Mouse (Mus musculus) fat pad, adult 2 months (tissue): Measurements from ENCODE around the gene Rasa2.
"Not testable (repeated sequence)": the region's sequence is repeated elsewhere in the genome, so short reads cannot be mapped to it uniquely, and the experiment has no call there.

Experiments used
- DNase-seq: peaks from one replicate; pipeline ENCODE4 v3.0.0-alpha.2; 2011; ENCODE audit warnings: low read depth, low spot score; ENCODE audit errors: extremely low read depth

Rasa2 gene

GRCm38 (mm10) chr9:96589346-96589745 is 42.1 kb downstream of the Rasa2 start:
- DNase-seq: no peak

- no peak for DNase-seq
These were observed 47.9 kb downstream of the Rasa2 start for GRCm38 (mm10) chr9:96583496-96583895.

GRCm38 (mm10) chr9:96583076-96583475 is 48.3 kb downstream of the Rasa2 start:
- DNase-seq: no peak

- no peak for DNase-seq
These were observed 53.2 kb downstream of the Rasa2 start for GRCm38 (mm10) chr9:96578190-96578589.

GRCm38 (mm10) chr9:96577674-96578073 is 53.7 kb downstream of the Rasa2 start:
- no peak for DNase-seq

GRCm38 (mm10) chr9:96573252-96573651 is 58.2 kb downstream of the Rasa2 start:
- DNase-seq: no peak

- DNase-seq: no peak
These were observed 58.7 kb downstream of the Rasa2 start for GRCm38 (mm10) chr9:96572754-96573153.

- no peak for DNase-seq
These were observed 64.9 kb downstream of the Rasa2 start for GRCm38 (mm10) chr9:96566470-96566996.

GRCm38 (mm10) chr9:96563501-96563900 is 67.9 kb downstream of the Rasa2 start:
- no peak for DNase-seq

- no peak for DNase-seq
These were observed 72.3 kb downstream of the Rasa2 start for GRCm38 (mm10) chr9:96559148-96559547.

GRCm38 (mm10) chr9:96558594-96558993 is 72.8 kb downstream of the Rasa2 start:
- DNase-seq: no peak

GRCm38 (mm10) chr9:96554095-96554494 is 77.3 kb downstream of the Rasa2 start:
- no peak for DNase-seq

- DNase-seq: no peak
These were observed 86.0 kb downstream of the Rasa2 start for GRCm38 (mm10) chr9:96545410-96545809.

GRCm38 (mm10) chr9:96543643-96544640 is 87.5 kb downstream of the Rasa2 start:
- DNase-seq: no peak

- no peak for DNase-seq
These were observed 92.5 kb downstream of the Rasa2 start for GRCm38 (mm10) chr9:96538916-96539315.

- no peak for DNase-seq
These were observed 93.8 kb downstream of the Rasa2 start for GRCm38 (mm10) chr9:96537615-96537919.

GRCm38 (mm10) chr9:96536895-96537614 is 94.4 kb downstream of the Rasa2 start:
- no peak for DNase-seq

GRCm38 (mm10) chr9:96536093-96536492 is 95.3 kb downstream of the Rasa2 start:
- DNase-seq: not testable (repeated sequence)

GRCm38 (mm10) chr9:96535431-96535830 is 96.0 kb downstream of the Rasa2 start:
- no peak for DNase-seq

GRCm38 (mm10) chr9:96534256-96534655 is 97.2 kb downstream of the Rasa2 start:
- no peak for DNase-seq

- no peak for DNase-seq
These were observed 97.9 kb downstream of the Rasa2 start for GRCm38 (mm10) chr9:96533476-96533875.

- no peak for DNase-seq
These were observed 98.9 kb downstream of the Rasa2 start for GRCm38 (mm10) chr9:96532531-96532930.
